Mouse (Mus musculus) liver, embryonic 16.5 days (tissue): ENCODE measurements around the gene Ahdc1. TPM values are rescaled to one million over a fixed set of nuclear protein-coding genes. Genes with fewer than 3 reads are reported as not detected.

Experiments used
- ATAC-seq: fragments of 200-750 bp; cut with Nextera tagmentation; 2 replicates; pipeline ENCODE4 v1.8.0; 2017; ENCODE audit warnings: low read depth, mild to moderate bottlenecking, moderate number of reproducible peaks, moderate library complexity
- H3K27ac ChIP-seq: fragments of 300-500 bp; sonication (generic); 2 replicates; pipeline ENCODE4 v1.5.1; 2014; ENCODE audit warnings: mild to moderate bottlenecking, low read length
- H3K27me3 ChIP-seq: fragments of 300-500 bp; sonication (generic); 2 replicates; pipeline ENCODE4 v1.6.1; 2014; ENCODE audit warnings: low read depth, low read length, mixed read lengths; ENCODE audit not compliant: control insufficient read depth, insufficient read depth
- H3K36me3 ChIP-seq: fragments of 300-500 bp; sonication (generic); 2 replicates; pipeline ENCODE4 v1.6.1; 2014; ENCODE audit warnings: mild to moderate bottlenecking; ENCODE audit not compliant: control insufficient read depth, insufficient read depth
- H3K4me1 ChIP-seq: fragments of 300-500 bp; sonication (generic); 2 replicates; pipeline ENCODE4 v1.6.1; 2014; ENCODE audit warnings: low read depth, low read length, mixed read lengths; ENCODE audit not compliant: control insufficient read depth
- H3K4me2 ChIP-seq: fragments of 300-500 bp; sonication (generic); 2 replicates; pipeline ENCODE4 v1.6.1; 2014; ENCODE audit warnings: low read depth, low read length, mixed read lengths
- H3K4me3 ChIP-seq: fragments of 300-500 bp; sonication (generic); 2 replicates; pipeline ENCODE4 v1.5.1; 2014; ENCODE audit warnings: low read depth, mild to moderate bottlenecking, low read length
- H3K9ac ChIP-seq: fragments of 300-500 bp; sonication (generic); 2 replicates; pipeline ENCODE4 v1.6.1; 2014; ENCODE audit warnings: low read depth, low read length
- H3K9me3 ChIP-seq: fragments of 300-500 bp; sonication (generic); replicated peaks from 2 replicates; pipeline ENCODE4 v1.6.1; 2016; ENCODE audit warnings: low read length; ENCODE audit not compliant: control insufficient read depth
- WGBS: fragments of 180-500 bp; shearing (Covaris S2); extraction: QIAGEN DNeasy Blood & Tissue Kit; methylation state at CpG from one replicate; pipeline ENCODE4 v1.1.7; 2014; ENCODE audit not compliant: insufficient replicate concordance; 5-methylcytosine and 5-hydroxymethylcytosine counted together
- polyA plus RNA-seq: library from polyadenylated mRNA; unstranded; fragments of >200 nt; fragmentation: Nextera tagmentation; extraction: Ambion mirVana; gene quantifications from 2 replicates; pipeline ENCODE4 v1.2.1, GENCODE M21; 2015

Ahdc1 gene
- polyA plus RNA-seq, 1 experiment from 2014 or later, result 1.6 TPM

DNA sequence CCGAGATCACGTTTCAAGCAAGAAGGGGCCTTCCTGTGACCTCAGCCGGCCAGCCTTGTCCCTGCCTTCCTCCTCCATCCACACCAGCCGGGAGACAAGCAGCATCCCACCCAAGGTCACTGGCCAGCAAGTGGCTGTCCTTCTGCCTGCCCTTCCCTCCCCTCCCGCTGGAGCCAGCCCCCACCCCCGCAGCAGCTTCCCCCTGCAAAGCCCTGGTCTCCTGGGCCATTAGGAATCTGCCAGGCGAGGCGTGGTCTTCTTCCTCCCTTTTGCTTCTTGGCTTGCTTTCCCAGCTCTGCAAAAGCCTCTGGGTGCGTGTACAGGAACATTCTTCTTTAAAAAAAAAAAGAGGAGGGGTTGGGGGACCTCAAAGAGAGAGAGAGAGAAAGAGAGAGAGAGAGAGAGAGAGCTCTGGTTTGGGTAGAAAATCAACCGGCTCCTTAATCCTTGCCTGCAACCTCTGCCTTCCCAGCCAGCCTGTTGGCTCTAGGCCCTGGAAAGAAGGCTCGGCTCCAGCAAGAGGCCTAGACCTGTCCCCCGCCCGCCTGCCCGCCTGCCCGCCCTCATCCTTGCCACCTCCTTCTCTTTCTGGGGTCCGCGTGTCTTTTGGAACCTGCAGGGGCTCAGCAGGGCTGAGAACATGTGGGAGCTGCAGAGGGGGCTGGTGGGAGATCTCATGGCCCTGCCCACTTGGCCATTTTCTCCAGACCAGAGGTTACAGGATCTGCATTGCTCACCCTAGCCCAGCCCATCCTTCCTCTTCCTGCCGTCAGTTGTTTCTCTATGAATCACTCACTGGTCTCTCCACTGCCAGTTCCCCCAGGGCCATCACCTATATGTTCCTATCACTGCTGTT lies 106.7 kb downstream of the Ahdc1 start:
- WGBS, result 33% methylated on average over 18 of the region's 18 CpGs
- H3K4me1 ChIP-seq, result peaks cover 5% of the 10 kb centered on the region
- H3K4me3 ChIP-seq, result no peak overlapping the region
- H3K4me2 ChIP-seq, result 0 out of 2 replicates have a peak overlapping the region, but pooled peaks have one; percentile 20
- H3K9me3 ChIP-seq, result no peaks in the 10 kb centered on the region
- peak; percentile 61 for ATAC-seq
- no peak overlapping the region for H3K9ac ChIP-seq
- H3K36me3 ChIP-seq, result no peaks in the 10 kb centered on the region
- no peaks in the 10 kb centered on the region for H3K27me3 ChIP-seq
- H3K27ac ChIP-seq, result peak overlapping the region; percentile 59

DNA sequence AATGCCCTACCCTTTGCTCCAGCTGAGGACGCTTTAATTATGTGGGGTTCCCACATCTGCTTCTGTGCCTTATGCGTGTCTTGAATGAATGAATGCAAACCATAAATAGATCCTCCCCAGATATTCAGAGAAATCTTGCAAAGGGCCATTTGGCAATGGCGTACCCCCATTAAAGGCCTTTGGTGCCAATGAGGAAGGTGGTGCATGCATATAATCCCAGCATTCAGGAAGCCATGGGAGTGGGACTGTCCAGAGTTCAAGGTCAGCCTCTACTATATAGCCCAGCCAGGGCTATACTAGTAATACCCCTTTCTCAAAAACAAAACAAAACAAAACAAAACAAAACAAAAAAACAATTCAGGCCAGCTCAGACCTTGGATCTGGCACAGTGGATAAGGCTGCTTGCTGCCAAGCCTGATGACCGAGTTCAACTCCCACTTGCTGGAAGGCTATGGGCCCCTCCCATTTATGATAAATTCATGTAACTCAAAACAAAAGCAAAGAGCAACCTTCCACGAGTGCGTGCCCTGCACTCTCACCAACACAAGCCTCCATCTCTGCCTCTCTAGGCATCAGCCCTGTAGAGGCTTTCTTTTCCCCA lies 107.8 kb downstream of the Ahdc1 start:
- peaks cover 5% of the 10 kb centered on the region for H3K4me1 ChIP-seq
- H3K27ac ChIP-seq, result no peak overlapping the region
- H3K27me3 ChIP-seq, result no peaks in the 10 kb centered on the region
- no peak for ATAC-seq
- no peaks in the 10 kb centered on the region for H3K9me3 ChIP-seq
- H3K9ac ChIP-seq, result no peak overlapping the region
- H3K4me2 ChIP-seq, result no peak overlapping the region
- WGBS, result 61% methylated on average over 6 of the region's 6 CpGs
- no peak overlapping the region for H3K4me3 ChIP-seq
- no peaks in the 10 kb centered on the region for H3K36me3 ChIP-seq

DNA sequence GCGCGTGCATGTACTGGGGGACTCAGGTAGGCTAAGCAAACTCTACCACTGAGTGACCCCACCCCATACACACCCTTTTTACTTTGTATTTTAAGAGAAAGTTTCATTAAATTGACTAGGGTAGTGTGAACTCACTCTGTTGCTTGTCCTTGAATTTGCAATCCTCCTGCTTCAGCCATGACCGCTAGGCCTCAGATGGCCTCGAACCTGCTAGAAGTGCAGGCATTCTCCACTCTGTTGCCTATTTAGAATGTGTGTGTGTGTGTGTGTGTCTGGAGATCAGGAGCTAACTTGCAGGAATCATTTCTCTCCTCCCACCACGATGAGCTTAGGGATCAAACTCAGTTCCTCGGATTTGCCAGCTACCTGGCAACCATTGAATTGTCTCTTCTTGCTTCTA lies 108.5 kb downstream of the Ahdc1 start:
- no peak overlapping the region for H3K27ac ChIP-seq
- no peak overlapping the region for H3K9ac ChIP-seq
- no peaks in the 10 kb centered on the region for H3K9me3 ChIP-seq
- H3K36me3 ChIP-seq, result no peaks in the 10 kb centered on the region
- peaks cover 5% of the 10 kb centered on the region for H3K4me1 ChIP-seq
- 86% methylated on average over 6 of the region's 6 CpGs for WGBS
- H3K4me2 ChIP-seq, result no peak overlapping the region
- no peak for ATAC-seq
- no peaks in the 10 kb centered on the region for H3K27me3 ChIP-seq
- H3K4me3 ChIP-seq, result no peak overlapping the region

DNA sequence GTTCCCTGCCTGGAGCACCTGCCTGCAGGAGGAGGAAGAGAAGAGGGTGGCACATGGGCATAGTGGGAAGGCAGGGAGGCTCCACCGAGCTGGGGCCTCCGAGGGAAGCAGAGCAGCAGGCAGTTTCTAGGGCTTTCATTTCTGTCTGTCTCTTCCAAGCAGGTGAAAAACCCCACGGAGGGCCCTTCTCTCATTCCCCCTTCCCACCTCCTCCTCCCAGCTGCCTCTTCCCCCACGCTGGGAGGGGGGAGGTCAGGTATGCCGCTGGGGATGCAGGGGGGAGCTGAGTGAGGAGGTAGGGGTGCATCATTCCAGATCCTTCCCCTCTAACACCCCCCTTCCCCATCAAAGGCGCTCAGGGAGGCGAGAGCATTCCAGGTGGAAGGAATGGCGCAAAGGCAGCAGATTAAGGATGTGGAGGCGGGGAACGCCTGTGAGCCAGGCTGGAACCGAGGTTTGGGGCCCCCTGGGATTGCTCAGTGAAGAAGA lies 109.8 kb downstream of the Ahdc1 start:
- Histone ChIP-seq H3K4me1 (peaks cover 5% of the 10 kb centered on the region), H3K27ac (no peak overlapping the region), H3K4me3 (no peak overlapping the region), H3K4me2 (no peak overlapping the region), H3K27me3 (no peaks in the 10 kb centered on the region), H3K36me3 (no peaks in the 10 kb centered on the region), H3K9me3 (no peaks in the 10 kb centered on the region), H3K9ac (no peak overlapping the region)
- WGBS, result 45% methylated on average over 10 of the region's 11 CpGs
- no peak for ATAC-seq

DNA sequence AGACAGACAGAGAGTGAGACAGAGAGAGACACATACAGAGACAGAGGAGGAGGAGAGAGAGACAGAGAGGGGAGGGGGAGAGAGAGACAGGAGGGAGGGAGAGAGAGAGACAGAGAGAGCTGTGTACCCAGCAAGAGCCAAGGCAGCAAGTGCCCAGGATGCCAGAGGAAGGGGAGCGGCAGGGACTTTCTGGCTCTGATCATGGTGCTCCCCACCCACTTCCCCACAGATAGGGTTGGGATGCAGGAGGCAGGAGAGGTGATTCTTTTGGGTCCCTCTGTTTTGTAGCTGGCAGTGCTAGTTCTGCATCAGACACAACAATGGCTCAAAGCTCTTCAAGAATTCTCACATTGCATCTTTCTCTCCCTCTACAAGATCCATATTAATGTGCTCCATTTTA lies 110.4 kb downstream of the Ahdc1 start:
- Histone ChIP-seq H3K4me1 (peaks cover 5% of the 10 kb centered on the region), H3K27ac (no peak overlapping the region), H3K27me3 (no peaks in the 10 kb centered on the region), H3K36me3 (no peaks in the 10 kb centered on the region), H3K4me3 (no peak overlapping the region), H3K9me3 (no peaks in the 10 kb centered on the region), H3K4me2 (no peak overlapping the region), H3K9ac (no peak overlapping the region)
- ATAC-seq, result no peak
- 67% methylated on average over 1 of the region's 1 CpGs for WGBS

DNA sequence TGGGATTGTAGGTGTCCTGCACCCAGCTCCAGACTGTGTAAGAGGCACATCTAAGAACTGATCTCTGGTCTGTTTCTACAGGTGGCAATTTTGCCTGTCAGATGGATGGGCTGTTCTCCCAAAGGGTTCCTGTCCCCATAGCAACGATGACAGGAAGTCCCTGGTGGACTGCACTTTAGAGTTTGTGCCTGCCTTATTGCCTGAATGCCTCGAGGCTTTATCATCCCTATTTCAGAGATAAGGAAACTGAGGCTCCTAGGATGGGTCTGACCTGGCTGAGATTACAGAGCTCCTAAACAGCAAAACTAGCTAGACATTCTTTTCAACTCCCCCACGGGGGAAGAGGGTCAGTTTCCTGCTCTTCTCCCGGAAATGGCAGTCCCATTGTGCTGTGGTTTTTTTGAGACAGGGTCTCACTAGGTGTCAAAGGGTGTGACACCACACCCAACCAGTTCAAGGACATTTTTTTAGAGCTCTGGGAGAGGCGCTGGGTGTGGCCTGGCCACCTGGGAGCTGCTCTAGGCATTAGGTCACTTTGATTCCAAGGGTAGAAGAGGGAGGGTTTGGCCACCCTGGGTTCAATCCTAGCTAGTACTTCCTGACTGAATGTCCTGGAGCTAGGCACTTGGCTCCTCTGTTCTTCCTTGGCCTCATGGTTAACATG lies 111.0 kb downstream of the Ahdc1 start:
- H3K27me3 ChIP-seq, result no peaks in the 10 kb centered on the region
- H3K4me2 ChIP-seq, result no peak overlapping the region
- no peak overlapping the region for H3K27ac ChIP-seq
- no peak for ATAC-seq
- H3K9ac ChIP-seq, result no peak overlapping the region
- H3K4me3 ChIP-seq, result no peak overlapping the region
- H3K36me3 ChIP-seq, result no peaks in the 10 kb centered on the region
- H3K4me1 ChIP-seq, result peaks cover 5% of the 10 kb centered on the region
- WGBS, result 17% methylated on average over 5 of the region's 5 CpGs
- no peaks in the 10 kb centered on the region for H3K9me3 ChIP-seq

DNA sequence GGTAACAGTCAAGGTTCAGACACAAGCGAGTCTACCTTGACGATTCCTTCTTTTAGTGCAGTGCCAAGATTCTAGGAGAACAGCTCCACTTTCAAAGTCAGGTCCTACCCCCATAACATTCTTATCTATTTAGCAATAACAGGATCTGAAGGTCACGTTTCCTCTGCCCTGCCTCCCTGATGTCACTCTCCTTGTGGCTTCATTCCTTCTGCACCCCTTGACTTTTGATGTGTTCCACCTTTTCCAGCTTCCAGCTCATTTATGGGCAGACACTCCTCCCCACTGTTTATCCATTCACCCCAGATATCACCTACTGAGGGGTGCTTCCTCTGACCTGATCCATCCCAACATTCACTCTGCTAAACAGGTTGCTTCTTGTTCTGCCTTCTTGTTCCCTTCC lies 116.0 kb downstream of the Ahdc1 start:
- WGBS, result 50% methylated on average over 3 of the region's 3 CpGs
- ATAC-seq, result no peak
- H3K4me2 ChIP-seq, result no peak overlapping the region
- no peak overlapping the region for H3K4me3 ChIP-seq
- H3K27ac ChIP-seq, result no peak overlapping the region
- no peaks in the 10 kb centered on the region for H3K27me3 ChIP-seq
- peaks cover 18% of the 10 kb centered on the region for H3K4me1 ChIP-seq
- H3K9me3 ChIP-seq, result no peaks in the 10 kb centered on the region
- no peak overlapping the region for H3K9ac ChIP-seq
- H3K36me3 ChIP-seq, result no peaks in the 10 kb centered on the region
